Mouse (Mus musculus) heart, embryonic 11.5 days (tissue): Measurements from ENCODE around the gene C1ql3. TPM values are rescaled to one million over a fixed set of nuclear protein-coding genes. Genes with fewer than 3 reads are reported as not detected.
A peak's percentile ranks its signal among the peaks of the same experiment; 100 is the strongest.

ENCODE experiments used
- ATAC-seq: fragments of 200-750 bp; cut with Nextera tagmentation; replicated peaks from 2 replicates; pipeline ENCODE4 v1.8.0; 2017; ENCODE audit warnings: moderate library complexity; ENCODE audit not compliant: insufficient number of reproducible peaks, low FRiP score, low TSS enrichment
- H3K27ac ChIP-seq: fragments of 300-500 bp; sonication (generic); 2 replicates; pipeline ENCODE4 v1.5.1; 2014; ENCODE audit warnings: mild to moderate bottlenecking, low read depth, low read length
- H3K27me3 ChIP-seq: fragments of 300-500 bp; sonication (generic); 2 replicates; pipeline ENCODE4 v1.6.1; 2014; ENCODE audit warnings: mild to moderate bottlenecking, low read length, mixed read lengths; ENCODE audit not compliant: control insufficient read depth, insufficient read depth
- H3K36me3 ChIP-seq: fragments of 300-500 bp; sonication (generic); 2 replicates; pipeline ENCODE4 v1.6.1; 2014; ENCODE audit warnings: mild to moderate bottlenecking, low read length, moderate library complexity, mixed read lengths; ENCODE audit not compliant: control insufficient read depth, insufficient read depth
- H3K4me1 ChIP-seq: fragments of 300-500 bp; sonication (generic); 2 replicates; pipeline ENCODE4 v1.6.1; 2014; ENCODE audit warnings: low read length; ENCODE audit not compliant: control insufficient read depth, insufficient read depth
- H3K4me2 ChIP-seq: fragments of 300-500 bp; sonication (generic); 2 replicates; pipeline ENCODE4 v1.6.1; 2014; ENCODE audit warnings: mild to moderate bottlenecking, moderate library complexity
- H3K4me3 ChIP-seq: fragments of 300-500 bp; sonication (generic); 2 replicates; pipeline ENCODE4 v1.5.1; 2014; ENCODE audit warnings: low read depth, low read length
- H3K9ac ChIP-seq: fragments of 300-500 bp; sonication (generic); 2 replicates; pipeline ENCODE4 v1.6.1; 2014; ENCODE audit warnings: mild to moderate bottlenecking, low read depth, low read length, moderate library complexity
- H3K9me3 ChIP-seq: fragments of 300-500 bp; sonication (generic); replicated peaks from 2 replicates; pipeline ENCODE4 v1.6.1; 2016; ENCODE audit warnings: low read length; ENCODE audit not compliant: control insufficient read depth
- WGBS: fragments of 180-500 bp; shearing (Covaris S2); extraction: QIAGEN DNeasy Blood & Tissue Kit; methylation state at CpG from one replicate; pipeline ENCODE4 v1.1.7; 2014; ENCODE audit not compliant: insufficient replicate concordance; 5-methylcytosine and 5-hydroxymethylcytosine counted together
- polyA plus RNA-seq: library from polyadenylated mRNA; unstranded; fragments of >200 nt; fragmentation: Nextera tagmentation; extraction: Ambion mirVana; gene quantifications from 2 replicates; pipeline ENCODE4 v1.2.1, GENCODE M21; 2014

C1ql3 gene
- polyA plus RNA-seq, 1 experiment from 2014 or later, result 0.93 TPM

DNA sequence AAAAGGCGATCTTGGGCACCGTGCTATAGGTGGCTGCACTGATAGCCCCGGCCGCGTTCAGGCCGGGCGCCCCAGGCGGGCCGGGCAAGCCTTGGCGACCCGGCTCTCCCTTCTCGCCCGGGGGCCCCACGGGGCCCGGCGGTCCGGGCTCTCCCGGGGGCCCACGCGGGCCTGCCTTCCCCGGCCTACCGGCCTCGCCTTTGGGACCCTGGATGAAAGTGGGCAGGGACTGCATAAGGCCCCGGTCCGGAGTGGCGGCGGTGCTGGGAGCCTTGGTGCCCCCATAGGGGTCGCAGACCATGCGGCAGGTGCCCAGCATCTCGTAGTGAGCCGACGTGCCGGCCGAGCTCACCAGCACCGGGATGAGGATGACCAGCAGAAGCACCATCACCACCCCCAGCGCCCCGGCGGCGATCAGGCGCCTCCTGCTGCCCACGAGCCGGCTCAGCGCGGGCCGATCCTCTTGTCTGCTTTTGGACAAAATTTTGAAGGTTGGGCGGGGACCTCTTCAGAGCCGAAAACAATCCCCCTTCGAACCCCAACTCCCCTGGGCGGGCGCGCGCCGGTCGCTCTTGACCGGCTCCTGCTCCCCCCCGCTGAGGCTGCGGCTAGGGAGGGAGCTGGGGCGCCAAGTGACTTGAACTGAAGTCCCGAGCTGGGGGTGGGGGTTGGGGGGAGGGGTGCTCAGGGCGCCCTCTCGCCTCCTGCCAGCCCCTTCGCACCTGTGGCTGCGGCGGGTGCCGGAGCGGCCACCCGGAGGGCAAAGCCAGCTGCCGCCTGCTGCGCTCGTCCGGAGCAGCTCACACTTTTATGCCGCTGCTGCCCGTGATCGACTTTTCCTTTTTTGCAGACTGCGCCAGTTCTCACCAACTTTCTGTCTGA lies 905 bp downstream of the C1ql3 start:
- Histone ChIP-seq H3K4me3 (peak overlapping the region; percentile 56), H3K27ac (no peak overlapping the region), H3K4me2 (peak overlapping the region; percentile 99), H3K27me3 (peaks cover 39% of the 10 kb centered on the region), H3K9me3 (no peaks in the 10 kb centered on the region), H3K36me3 (no peaks in the 10 kb centered on the region), H3K9ac (peak overlapping the region; percentile 59), H3K4me1 (peaks cover 13% of the 10 kb centered on the region)
- under 1% methylated on average over 66 of the region's 75 CpGs for WGBS
- ATAC-seq, result peak; percentile 65; the same call in 1 of the 2 replicates

GRCm38 (mm10) chr2:13010030-13010459 lies 1.6 kb downstream of the C1ql3 start:
- under 1% methylated on average over 31 of the region's 31 CpGs for WGBS
- Histone ChIP-seq H3K27me3 (peaks cover 39% of the 10 kb centered on the region), H3K4me3 (peak overlapping the region; percentile 56), H3K9ac (peak overlapping the region; percentile 59), H3K4me1 (peaks cover 13% of the 10 kb centered on the region), H3K27ac (no peak overlapping the region), H3K9me3 (no peaks in the 10 kb centered on the region), H3K36me3 (no peaks in the 10 kb centered on the region), H3K4me2 (peak overlapping the region; percentile 99)
- ATAC-seq, result peak; percentile 31; the same call in 1 of the 2 replicates

DNA sequence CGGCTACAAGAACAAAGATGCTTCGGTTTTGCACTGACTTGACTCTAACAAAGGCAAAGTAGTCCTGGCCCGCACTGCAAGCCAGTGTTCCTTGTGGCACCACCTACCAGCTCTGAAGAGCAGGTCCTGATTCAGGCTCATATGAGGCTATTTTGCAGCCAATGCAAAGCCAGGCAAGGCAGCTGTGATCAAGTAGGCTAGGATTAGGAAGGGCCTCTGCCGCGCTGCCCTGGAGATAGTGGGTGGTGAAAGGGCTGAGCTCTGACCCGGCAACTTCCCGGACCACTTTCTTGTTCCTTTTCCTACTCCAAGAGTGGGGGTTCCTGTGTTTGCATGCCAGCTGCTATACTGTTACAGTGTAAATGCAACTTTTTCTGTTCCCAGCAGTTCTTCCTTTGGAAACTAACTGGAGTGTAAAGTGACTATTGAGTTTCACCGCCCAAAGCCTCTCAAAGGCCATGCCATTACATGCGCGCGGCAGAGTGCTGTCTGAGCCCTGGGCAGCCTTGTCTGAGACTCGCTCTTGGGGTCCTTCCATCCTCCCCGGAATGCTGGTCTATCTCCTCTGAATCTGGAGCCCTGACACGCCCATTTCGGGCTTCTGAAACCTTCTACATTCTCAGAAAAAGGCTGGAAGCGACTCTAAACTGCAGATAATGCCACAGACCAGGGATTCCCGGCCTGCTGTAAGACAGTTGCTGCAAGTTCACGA lies 2.2 kb downstream of the C1ql3 start:
- peak; percentile 26; the same call in 1 of the 2 replicates for ATAC-seq
- peak overlapping the region; percentile 56 for H3K4me3 ChIP-seq
- no peak overlapping the region for H3K27ac ChIP-seq
- H3K27me3 ChIP-seq, result peaks cover 39% of the 10 kb centered on the region
- H3K9me3 ChIP-seq, result no peaks in the 10 kb centered on the region
- WGBS, result 7% methylated on average over 18 of the region's 18 CpGs
- H3K4me1 ChIP-seq, result peaks cover 13% of the 10 kb centered on the region
- H3K4me2 ChIP-seq, result peak overlapping the region; percentile 99
- H3K36me3 ChIP-seq, result no peaks in the 10 kb centered on the region
- H3K9ac ChIP-seq, result peak overlapping the region; percentile 47; the same call in 1 of the 2 replicates

DNA sequence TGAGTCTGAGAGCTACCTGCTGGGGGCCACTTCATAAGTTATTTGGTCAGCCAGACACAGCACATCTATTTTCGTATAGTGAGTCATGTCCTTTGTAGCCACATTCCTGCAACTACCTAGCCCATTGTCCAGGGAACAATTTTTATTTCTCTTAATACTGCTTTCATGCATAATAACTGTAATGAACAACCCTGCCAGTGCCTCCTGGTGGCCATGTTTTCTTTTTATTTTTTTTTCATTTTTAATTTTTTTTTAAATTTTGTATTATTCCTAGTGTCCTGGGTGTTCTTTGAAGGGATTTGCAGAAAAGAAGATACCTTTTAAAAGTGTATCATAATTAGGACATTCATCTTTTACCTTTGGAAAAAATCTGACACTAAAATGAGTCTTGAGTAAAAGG lies 3.2 kb downstream of the C1ql3 start:
- Histone ChIP-seq H3K27me3 (peaks cover 39% of the 10 kb centered on the region), H3K27ac (no peak overlapping the region), H3K36me3 (no peaks in the 10 kb centered on the region), H3K9me3 (no peaks in the 10 kb centered on the region), H3K4me2 (no peak overlapping the region), H3K9ac (no peak overlapping the region), H3K4me3 (no peak overlapping the region), H3K4me1 (peaks cover 13% of the 10 kb centered on the region)
- 59% methylated on average over 1 of the region's 1 CpGs for WGBS
- no peak for ATAC-seq

DNA sequence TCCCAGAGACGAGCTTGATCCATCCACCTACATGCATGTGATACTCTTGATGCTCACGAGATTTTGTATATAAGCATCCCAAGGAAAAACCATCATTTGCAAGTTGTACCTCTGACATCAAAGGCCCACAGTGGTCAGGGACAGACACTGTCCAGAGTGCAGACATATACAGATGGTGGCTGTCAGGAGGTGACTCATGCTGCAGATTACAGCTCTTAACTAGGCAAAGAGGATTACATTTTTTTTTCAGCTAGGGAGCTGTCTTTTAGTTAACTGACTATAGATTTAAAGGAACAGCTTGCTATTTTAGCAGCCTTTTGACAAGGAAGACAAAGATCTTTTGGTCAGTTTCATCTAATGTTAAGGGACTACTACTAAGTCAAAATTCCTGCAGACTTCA lies 11.6 kb downstream of the C1ql3 start:
- peaks cover 3% of the 10 kb centered on the region; the same call in 1 of the 2 replicates for H3K4me1 ChIP-seq
- H3K9me3 ChIP-seq, result no peaks in the 10 kb centered on the region
- H3K27me3 ChIP-seq, result no peaks in the 10 kb centered on the region
- H3K9ac ChIP-seq, result no peak overlapping the region
- no peak overlapping the region for H3K4me3 ChIP-seq
- ATAC-seq, result no peak
- WGBS, result 39% methylated on average over 2 of the region's 2 CpGs
- no peak overlapping the region for H3K4me2 ChIP-seq
- H3K27ac ChIP-seq, result no peak overlapping the region
- no peaks in the 10 kb centered on the region for H3K36me3 ChIP-seq

- ATAC-seq, result no peak
These were observed 26.5 kb downstream of the C1ql3 start for GRCm38 (mm10) chr2:12984901-12985732.

GRCm38 (mm10) chr2:12978771-12979170 lies 32.8 kb downstream of the C1ql3 start:
- Histone ChIP-seq H3K27me3 (no peaks in the 10 kb centered on the region), H3K4me2 (no peak overlapping the region), H3K9me3 (no peaks in the 10 kb centered on the region), H3K36me3 (no peaks in the 10 kb centered on the region), H3K27ac (no peak overlapping the region), H3K4me3 (no peak overlapping the region), H3K9ac (no peak overlapping the region), H3K4me1 (no peaks in the 10 kb centered on the region; the same call in 1 of the 2 replicates)
- ATAC-seq, result no peak
- 81% methylated on average over 4 of the region's 4 CpGs for WGBS

More at GRCm38 (mm10) chr2:12984901-12985732, 26.5 kb downstream of the C1ql3 start:
- Histone ChIP-seq H3K36me3 (no peaks in the 10 kb centered on the region; the same call in 1 of the 2 replicates), H3K4me2 (no peak overlapping the region), H3K27ac (no peak overlapping the region), H3K9me3 (no peaks in the 10 kb centered on the region), H3K9ac (no peak overlapping the region), H3K4me1 (no peaks in the 10 kb centered on the region), H3K27me3 (no peaks in the 10 kb centered on the region), H3K4me3 (no peak overlapping the region)
- WGBS, result 82% methylated on average over 4 of the region's 4 CpGs

GRCm38 (mm10) chr2:12977367-12977766 lies 34.2 kb downstream of the C1ql3 start:
- Histone ChIP-seq H3K27me3 (no peaks in the 10 kb centered on the region), H3K4me3 (no peak overlapping the region), H3K4me1 (no peaks in the 10 kb centered on the region; the same call in 1 of the 2 replicates), H3K4me2 (no peak overlapping the region), H3K9me3 (no peaks in the 10 kb centered on the region), H3K9ac (no peak overlapping the region), H3K36me3 (no peaks in the 10 kb centered on the region), H3K27ac (no peak overlapping the region)
- WGBS, result 84% methylated on average over 7 of the region's 7 CpGs
- no peak for ATAC-seq
